Mouse (Mus musculus): ENCODE data around the gene Cd70.

The Cd70 gene

GRCm38 (mm10) chr17:57098321-57098720 is 51.3 kb downstream of the Cd70 start:
- DNase-seq (ENCODE audit: extremely low read depth, low read depth) = no peak

- peak; percentile 45 for DNase-seq (ENCODE audit: extremely low read depth, low read depth)
Measured at GRCm38 (mm10) chr17:57096623-57096920, 53.0 kb downstream of the Cd70 start.
